Mouse (Mus musculus) layer of hippocampus, adult 18-20 months (tissue): Measurements from ENCODE around the gene Gmip. TPM values are rescaled to one million over a fixed set of nuclear protein-coding genes. Genes with fewer than 3 reads are reported as not detected.

Experiments
- DNase-seq, 2 experiments: peaks; one replicate each; pipeline ENCODE4 v3.0.0; 2022; ENCODE audit warnings: low spot score in 2 of 2
- total RNA-seq, 2 experiments: library from RNA; stranded (reverse); gene quantifications; 2 replicates each; pipeline ENCODE4 v1.2.3; 2021

The Gmip gene
- total RNA-seq, 2 experiments from 2014 or later, result 12.1 to 13.3 TPM

- no peak for DNase-seq
Measured at GRCm38 (mm10) chr8:69861251-69861650, 52.8 kb downstream of the Gmip start.

- DNase-seq, result no peak
Measured at GRCm38 (mm10) chr8:69863387-69864020, 55.0 kb downstream of the Gmip start.

GRCm38 (mm10) chr8:69864180-69864579, 55.7 kb downstream of the Gmip start:
- DNase-seq, result no peak

GRCm38 (mm10) chr8:69867696-69868326, 59.3 kb downstream of the Gmip start:
- no peak for DNase-seq

- DNase-seq, result no peak
Measured at GRCm38 (mm10) chr8:69870003-69870765, 61.7 kb downstream of the Gmip start.

GRCm38 (mm10) chr8:69870907-69871306, 62.4 kb downstream of the Gmip start:
- DNase-seq, result no peak

Other genes starting within 250 kb of the Gmip start
- 10 to 100 TPM; 14.9 to 15.6 TPM for gene Zfp868, start 183.1 kb upstream of the Gmip start, total RNA-seq
- gene Zfp964, start 154.2 kb upstream of the Gmip start, total RNA-seq, result 1 to 10 TPM; 5.5 TPM
- gene Zfp869, start 98.0 kb upstream of the Gmip start, total RNA-seq, result 10 to 100 TPM; 19.5 to 21.2 TPM
- 1 to 10 TPM; 4.6 to 5.0 TPM for gene Zfp963, start 58.7 kb upstream of the Gmip start, total RNA-seq
- 1 to 10 TPM in 1 of 2 experiments, under 1 TPM in 1; 0.91 to 3.0 TPM for gene Gm20422, start 33.8 kb upstream of the Gmip start, total RNA-seq
- 10 to 100 TPM; 36.0 to 37.2 TPM for gene Atp13a1, start 17.5 kb upstream of the Gmip start, total RNA-seq
- 10 to 100 TPM; 25.6 to 27.0 TPM for gene Zfp866, start 17.5 kb upstream of the Gmip start, total RNA-seq
- gene Lpar2, start 13.8 kb downstream of the Gmip start, total RNA-seq, result under 1 TPM; 0.43 to 0.50 TPM
- 10 to 100 TPM; 12.4 to 14.0 TPM for gene Pbx4, start 23.8 kb downstream of the Gmip start, total RNA-seq
- under 1 TPM; 0.48 to 0.59 TPM for gene Cilp2, start 79.0 kb downstream of the Gmip start, total RNA-seq
- gene Tssk6, start 93.5 kb downstream of the Gmip start, total RNA-seq, result under 1 TPM; 0.25 to 0.33 TPM
- 100 to 1,000 TPM; 154 to 158 TPM for gene Ndufa13, start 93.9 kb downstream of the Gmip start, total RNA-seq
- 10 to 100 TPM; 37.5 to 39.6 TPM for gene Yjefn3, start 94.0 kb downstream of the Gmip start, total RNA-seq
- 10 to 100 TPM; 32.5 to 37.3 TPM for gene Gatad2a, start 187.7 kb downstream of the Gmip start, total RNA-seq
- gene Mau2, start 234.1 kb downstream of the Gmip start, total RNA-seq, result 10 to 100 TPM; 70.4 to 72.5 TPM
- 10 to 100 TPM; 48.3 to 51.7 TPM for gene Sugp1, start 234.1 kb downstream of the Gmip start, total RNA-seq